ENCODE assay signal across 23 mouse cellular contexts in the genomic region with DNA sequence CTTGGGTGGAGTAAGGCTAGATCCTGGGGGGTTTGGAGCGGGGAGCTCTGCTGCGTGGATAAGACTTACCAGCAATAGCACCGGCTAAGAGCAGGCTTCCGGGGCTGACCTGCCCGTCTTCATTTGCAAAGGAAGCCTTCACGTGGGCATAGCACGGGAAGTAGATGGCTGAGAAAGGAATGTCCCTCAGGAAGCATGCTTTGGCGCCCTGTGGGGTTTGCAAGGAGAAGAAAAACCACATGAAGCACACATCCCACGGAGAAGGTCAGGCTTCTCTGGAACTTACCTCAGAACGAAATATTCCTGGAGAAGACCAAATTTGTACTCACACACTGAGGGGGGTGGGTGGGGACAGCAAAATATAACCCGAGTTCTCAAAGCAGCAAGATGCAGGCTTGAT.
A peak's percentile ranks its signal among the peaks of the same experiment; 100 is the strongest.
DNase-seq lines count a peak whose midpoint lies in the region; ATAC-seq lines count a peak whose summit lies in the region.
"Had no signal": no experiment of that assay in that cellular context is flagged by ENCODE, and none has a peak within 500 bp of the region (broad histone marks: within the 10 kb centered on the region; RNA-seq: fewer than 3 reads in every experiment).

No protein-coding gene starts in this region.

- H3K36me3 ChIP-seq in heart, embryonic 11.5 days (ENCODE audit: control insufficient read depth, insufficient read depth, low read length): no peaks in the 10 kb centered on the region
- no peaks in the 10 kb centered on the region for H3K36me3 ChIP-seq in megakaryocyte, embryonic 14.5 days (replicated peaks; ENCODE audit: low read length)
- H3K36me3 ChIP-seq: embryonic facial prominence, embryonic 12.5 days; forebrain, embryonic 15.5 days had no signal

- peaks cover 19% of the 10 kb centered on the region for H3K4me1 ChIP-seq in heart, embryonic 11.5 days (ENCODE audit: control insufficient read depth, insufficient read depth, low read length)
- H3K4me1 ChIP-seq in megakaryocyte, embryonic 14.5 days: peaks cover 26% of the 10 kb centered on the region
- H3K4me1 ChIP-seq: embryonic facial prominence, embryonic 12.5 days; forebrain, embryonic 15.5 days had no signal

- no peak overlapping the region for H3K4me3 ChIP-seq in heart, embryonic 11.5 days (ENCODE audit: low read depth, low read length)
- peak overlapping the region; percentile 42 for H3K4me3 ChIP-seq in megakaryocyte, embryonic 14.5 days (replicated peaks)
- H3K4me3 ChIP-seq: embryonic facial prominence, embryonic 10.5 days; embryonic facial prominence, embryonic 12.5 days; forebrain, embryonic 13.5 days; forebrain, embryonic 15.5 days had no signal

- no peaks in the 10 kb centered on the region for H3K27me3 ChIP-seq in heart, embryonic 11.5 days (ENCODE audit: control insufficient read depth, insufficient read depth, low read length)
- H3K27me3 ChIP-seq in megakaryocyte, embryonic 14.5 days (replicated peaks): no peaks in the 10 kb centered on the region
- H3K27me3 ChIP-seq: CH12.LX; embryonic facial prominence, embryonic 12.5 days; forebrain, embryonic 13.5 days; forebrain, embryonic 15.5 days had no signal

- no peak overlapping the region for H3K27ac ChIP-seq in heart, embryonic 11.5 days (ENCODE audit: low read depth, low read length)
- H3K27ac ChIP-seq: embryonic facial prominence, embryonic 10.5 days; embryonic facial prominence, embryonic 12.5 days; forebrain, embryonic 13.5 days; forebrain, embryonic 15.5 days had no signal

- WGBS in heart, embryonic 11.5 days (ENCODE audit: insufficient replicate concordance): 49% methylated on average over 11 of the region's 11 CpGs

- ATAC-seq in heart, embryonic 11.5 days (replicated peaks; ENCODE audit: insufficient number of reproducible peaks, low FRiP score, low TSS enrichment): no peak
- ATAC-seq in megakaryocyte, adult 5-6 weeks (ENCODE audit: poor library complexity, severe bottlenecking): no peak
- ATAC-seq: CD4-positive, CD25-positive, alpha-beta regulatory T cell, adult 4 months; forebrain, embryonic 13.5 days; forebrain, embryonic 15.5 days; forebrain, postnatal 0 days had no signal

- no peaks in the 10 kb centered on the region for H3K9me3 ChIP-seq in heart, embryonic 11.5 days (replicated peaks; ENCODE audit: control insufficient read depth, low read length)
- H3K9me3 ChIP-seq in megakaryocyte, embryonic 14.5 days: no peaks in the 10 kb centered on the region
- H3K9me3 ChIP-seq: embryonic facial prominence, embryonic 10.5 days; embryonic facial prominence, embryonic 12.5 days; forebrain, embryonic 13.5 days; forebrain, embryonic 15.5 days had no signal

- H3K4me2 ChIP-seq in heart, embryonic 11.5 days: no peak overlapping the region
- H3K4me2 ChIP-seq: embryonic facial prominence, embryonic 12.5 days; forebrain, embryonic 13.5 days; forebrain, embryonic 15.5 days had no signal

- DNase-seq in heart, adult 11 months: peak; percentile 31
- DNase-seq in ES-CJ7 (ENCODE audit: low read depth, low spot score): peak; percentile 36
- peak; percentile 56 for DNase-seq in ZHBTc4 (ENCODE audit: low read depth, low spot score)
- no peak for DNase-seq in adrenal gland, adult (ENCODE audit: inconsistent age in 2 of 2, low spot score in 1 of 2)
- DNase-seq: adrenal gland, adult 8-10 months; adrenal gland, postnatal 14 days; adrenal gland, postnatal 36 days; B cell, adult 2 months; cerebellum, adult 11-12 months; cerebellum, adult 2 months; cerebellum, adult 9-10 months; cerebellum, postnatal 10 days; cerebellum, postnatal 25 days; forebrain, postnatal 0 days had no signal

- no peak overlapping the region for H3K9ac ChIP-seq in heart, embryonic 11.5 days (ENCODE audit: low read depth, low read length)
- H3K9ac ChIP-seq: embryonic facial prominence, embryonic 12.5 days; forebrain, embryonic 13.5 days; forebrain, embryonic 15.5 days; forebrain, postnatal 0 days had no signal

Comparison
In these comparisons a context has a peak if more than half of its experiments do, and no peak if none do; other contexts are left out.
1. DNase-seq: peak in heart, adult 11 months (single experiment), ES-CJ7 (single experiment) and ZHBTc4 (single experiment); none in adrenal gland, adult (0 of 2).